Mouse (Mus musculus) embryonic facial prominence, embryonic 13.5 days (tissue): Measurements from ENCODE around the gene Zbtb42. TPM values are rescaled to one million over a fixed set of nuclear protein-coding genes. Genes with fewer than 3 reads are reported as not detected.

Experiments used
- ATAC-seq: fragments of 200-750 bp; cut with Nextera tagmentation; 2 replicates; pipeline ENCODE4 v1.8.0; 2017; ENCODE audit warnings: low read depth; ENCODE audit not compliant: insufficient number of reproducible peaks, insufficient read depth, low FRiP score, low TSS enrichment
- H3K27ac ChIP-seq: fragments of 300-500 bp; sonication (generic); 2 replicates; pipeline ENCODE4 v1.5.1; 2015; ENCODE audit warnings: moderate library complexity, mild to moderate bottlenecking, inconsistent platforms
- H3K27me3 ChIP-seq: fragments of 300-500 bp; sonication (generic); 2 replicates; pipeline ENCODE4 v1.6.1; 2015; ENCODE audit warnings: mild to moderate bottlenecking, inconsistent platforms
- H3K36me3 ChIP-seq: fragments of 300-500 bp; sonication (generic); 2 replicates; pipeline ENCODE4 v1.6.1; 2015; ENCODE audit warnings: mild to moderate bottlenecking, inconsistent platforms
- H3K4me1 ChIP-seq: fragments of 300-500 bp; sonication (generic); 2 replicates; pipeline ENCODE4 v1.6.1; 2015; ENCODE audit warnings: inconsistent platforms
- H3K4me2 ChIP-seq: fragments of 300-500 bp; sonication (generic); 2 replicates; pipeline ENCODE4 v1.6.1; 2015; ENCODE audit warnings: moderate library complexity, mild to moderate bottlenecking, inconsistent platforms
- H3K4me3 ChIP-seq: fragments of 300-500 bp; sonication (generic); 2 replicates; pipeline ENCODE4 v1.5.1; 2015; ENCODE audit warnings: mild to moderate bottlenecking, inconsistent platforms
- H3K9ac ChIP-seq: fragments of 300-500 bp; sonication (generic); 2 replicates; pipeline ENCODE4 v1.6.1; 2015; ENCODE audit warnings: mild to moderate bottlenecking, inconsistent platforms
- H3K9me3 ChIP-seq: fragments of 300-500 bp; sonication (generic); 2 replicates; pipeline ENCODE4 v1.6.1; 2016; ENCODE audit warnings: inconsistent platforms
- WGBS: fragments of 180-500 bp; shearing (Covaris S2); methylation state at CpG from one replicate; pipeline ENCODE4 v1.1.7; 2015; ENCODE audit warnings: mixed read lengths; 5-methylcytosine and 5-hydroxymethylcytosine counted together
- polyA plus RNA-seq: library from polyadenylated mRNA; unstranded; fragments of >200 nt; fragmentation: Nextera tagmentation; extraction: Ambion mirVana; gene quantifications from 2 replicates; pipeline ENCODE4 v1.2.1, GENCODE M21; 2015

Zbtb42 gene
- polyA plus RNA-seq, 1 experiment from 2014 or later = 2.3 TPM

DNA sequence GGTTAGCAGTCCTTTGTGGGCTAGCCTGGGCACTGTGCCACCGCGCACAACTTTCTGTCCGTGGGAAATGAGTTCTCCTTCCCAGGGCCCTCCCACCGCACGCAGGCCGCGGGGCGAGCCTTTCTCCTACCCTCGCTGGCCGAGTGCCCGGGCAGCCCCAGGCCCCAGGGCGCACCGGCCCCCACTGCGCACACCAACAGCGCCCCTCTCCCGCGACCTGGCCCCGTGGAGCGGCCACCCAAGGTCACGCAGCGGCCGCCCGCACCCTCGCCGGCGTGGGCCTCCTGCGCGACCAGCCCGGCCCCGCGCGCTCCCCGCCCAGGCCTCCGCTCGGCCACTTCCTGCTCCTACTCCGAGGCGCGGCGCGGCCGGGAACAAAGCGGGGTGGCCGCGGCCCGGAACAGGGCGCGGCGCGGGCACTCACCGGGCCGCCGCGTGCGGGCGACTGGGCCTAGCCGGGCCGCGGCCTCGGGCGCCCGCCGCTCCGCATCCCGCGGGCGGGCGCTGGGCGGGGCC lies 5.0 kb upstream of the Zbtb42 start:
- under 1% methylated on average over 67 of the region's 68 CpGs for WGBS
- H3K4me1 ChIP-seq = peaks cover 53% of the 10 kb centered on the region
- peak overlapping the region; percentile 99 for H3K9ac ChIP-seq
- peaks cover 26% of the 10 kb centered on the region for H3K36me3 ChIP-seq
- H3K4me2 ChIP-seq = peak overlapping the region; percentile 85
- peaks cover 17% of the 10 kb centered on the region for H3K27me3 ChIP-seq
- no peak for ATAC-seq
- H3K9me3 ChIP-seq = no peaks in the 10 kb centered on the region
- H3K27ac ChIP-seq = peak overlapping the region; percentile 95
- H3K4me3 ChIP-seq = peak overlapping the region; percentile 100

DNA sequence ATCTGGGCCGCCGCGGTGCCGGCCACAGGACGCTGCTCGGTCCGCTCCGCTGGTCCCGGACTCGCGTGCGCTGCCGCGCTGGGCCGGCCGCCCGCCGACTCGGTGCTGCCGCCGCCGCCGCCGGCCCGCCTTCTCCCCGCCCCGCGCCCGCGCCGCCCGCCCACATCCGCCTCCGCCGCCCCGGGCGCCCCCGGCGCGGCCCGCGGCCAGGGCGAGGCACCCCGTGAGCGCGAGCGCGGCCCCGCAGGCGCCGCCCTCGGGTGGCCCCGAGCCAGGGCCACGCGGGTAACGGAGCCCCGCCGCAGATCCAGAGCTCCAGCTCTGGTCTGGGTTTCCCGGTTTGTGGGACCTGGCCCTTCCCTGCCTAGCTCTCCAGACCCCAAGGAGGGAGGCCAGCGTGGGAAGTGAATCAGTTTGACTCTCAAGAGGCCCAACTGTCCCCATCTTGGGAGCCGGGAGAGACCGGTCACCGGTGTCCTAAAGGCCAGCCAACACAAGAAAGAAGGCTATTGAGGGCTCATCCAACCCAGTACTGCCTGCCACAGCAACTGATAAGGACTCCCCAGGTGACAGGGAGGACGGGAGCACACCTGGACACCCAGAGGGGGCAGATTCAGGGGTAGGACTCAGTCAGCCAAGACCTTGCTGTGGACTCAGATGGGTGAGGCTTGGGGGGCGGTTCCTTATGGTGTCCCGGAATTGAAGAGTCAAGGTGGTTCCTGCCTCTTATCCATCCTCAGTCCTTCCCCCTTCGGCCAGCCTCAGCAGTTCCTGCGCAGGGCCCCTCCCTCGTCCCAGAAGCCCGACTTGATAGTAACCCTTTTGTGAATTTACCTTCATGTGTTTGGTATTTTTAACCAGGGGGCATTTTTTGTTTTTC lies 4.3 kb upstream of the Zbtb42 start, which contains the start of gene Akt1:
Gene Akt1 (minus strand): TSS at position 753 of the 880 bp plus-strand sequence.
- no peaks in the 10 kb centered on the region for H3K9me3 ChIP-seq
- peaks cover 19% of the 10 kb centered on the region for H3K36me3 ChIP-seq
- under 1% methylated on average over 40 of the region's 70 CpGs for WGBS
- peak within 1 kb of the TSS; percentile 100 for H3K4me3 ChIP-seq
- peak within 1 kb of the TSS; percentile 95 for H3K27ac ChIP-seq
- H3K27me3 ChIP-seq = peaks cover 24% of the 10 kb centered on the region
- H3K4me1 ChIP-seq = peaks cover 53% of the 10 kb centered on the region
- peak; percentile 32; the same call in 1 of the 2 replicates for ATAC-seq
- H3K9ac ChIP-seq = peak within 1 kb of the TSS; percentile 99
- peak within 1 kb of the TSS; percentile 85 for H3K4me2 ChIP-seq

DNA sequence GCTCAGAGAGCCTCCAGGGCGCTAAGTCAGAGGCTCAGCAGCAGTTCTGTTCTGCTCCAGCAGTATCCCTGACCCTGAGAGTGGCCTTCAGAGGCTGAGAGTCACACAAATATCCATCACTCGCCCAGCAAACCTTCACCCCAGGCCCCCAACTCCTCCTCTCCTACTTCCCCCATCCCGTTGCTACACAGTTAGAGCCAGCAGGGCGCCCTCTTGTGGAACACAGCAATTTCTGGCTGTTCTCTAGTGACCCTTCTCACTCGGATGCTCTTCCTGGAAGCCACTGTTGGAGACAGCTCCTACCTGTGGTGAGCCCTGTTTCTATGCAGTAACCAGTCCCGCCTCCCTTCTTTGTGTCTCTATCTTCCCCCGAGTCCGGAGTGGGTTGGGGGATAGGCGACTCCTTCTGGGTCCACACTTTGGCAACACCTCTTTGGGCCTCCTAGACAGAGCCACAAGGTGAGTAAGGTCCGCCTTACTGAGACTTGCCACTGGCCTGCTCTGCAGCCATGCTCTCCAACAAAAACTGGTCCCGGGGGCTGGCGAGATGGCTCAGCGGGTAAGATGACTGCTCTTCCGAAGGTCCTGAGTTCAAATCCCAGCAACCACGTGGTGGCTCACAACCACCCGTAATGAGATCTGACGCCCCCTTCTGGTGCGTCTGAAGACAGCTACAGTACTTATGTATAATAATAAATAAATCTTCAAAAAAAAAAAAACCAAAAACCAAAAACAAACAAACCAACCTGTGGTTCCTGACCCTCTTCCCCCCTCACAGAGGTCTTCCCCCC lies 3.2 kb upstream of the Zbtb42 start:
- Histone ChIP-seq H3K27ac (peak overlapping the region; percentile 95), H3K4me1 (peaks cover 60% of the 10 kb centered on the region), H3K9me3 (no peaks in the 10 kb centered on the region), H3K36me3 (peaks cover 8% of the 10 kb centered on the region), H3K9ac (peak overlapping the region; percentile 99), H3K27me3 (peaks cover 35% of the 10 kb centered on the region), H3K4me3 (peak overlapping the region; percentile 100), H3K4me2 (peak overlapping the region; percentile 85)
- WGBS = 17% methylated on average over 18 of the region's 18 CpGs
- peak; percentile 58 for ATAC-seq

DNA sequence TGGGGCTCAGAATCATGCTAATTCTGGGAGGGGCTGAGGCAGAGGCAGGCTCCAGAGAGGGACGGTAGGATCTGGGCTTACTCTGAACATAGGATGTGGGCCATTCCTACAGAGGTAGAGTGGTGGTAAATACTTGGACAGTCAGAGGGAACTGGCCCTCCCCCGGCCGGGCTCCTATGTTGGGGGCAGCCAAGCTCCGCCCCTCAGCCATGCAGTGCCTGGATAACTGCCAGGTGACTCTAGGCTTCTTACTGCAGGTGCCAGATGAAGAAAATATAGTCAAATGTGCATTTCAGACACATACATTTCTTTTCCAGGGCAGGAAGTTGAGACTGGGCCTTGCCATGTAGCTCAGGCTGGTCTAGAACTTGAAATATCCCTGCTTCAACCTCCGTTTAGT lies 1.6 kb upstream of the Zbtb42 start:
- no peaks in the 10 kb centered on the region for H3K9me3 ChIP-seq
- no peak overlapping the region for H3K27ac ChIP-seq
- no peak overlapping the region for H3K4me3 ChIP-seq
- no peak overlapping the region for H3K9ac ChIP-seq
- no peak overlapping the region for H3K4me2 ChIP-seq
- no peak for ATAC-seq
- H3K36me3 ChIP-seq = no peaks in the 10 kb centered on the region
- 62% methylated on average over 5 of the region's 5 CpGs for WGBS
- H3K4me1 ChIP-seq = peaks cover 44% of the 10 kb centered on the region
- H3K27me3 ChIP-seq = peaks cover 51% of the 10 kb centered on the region

DNA sequence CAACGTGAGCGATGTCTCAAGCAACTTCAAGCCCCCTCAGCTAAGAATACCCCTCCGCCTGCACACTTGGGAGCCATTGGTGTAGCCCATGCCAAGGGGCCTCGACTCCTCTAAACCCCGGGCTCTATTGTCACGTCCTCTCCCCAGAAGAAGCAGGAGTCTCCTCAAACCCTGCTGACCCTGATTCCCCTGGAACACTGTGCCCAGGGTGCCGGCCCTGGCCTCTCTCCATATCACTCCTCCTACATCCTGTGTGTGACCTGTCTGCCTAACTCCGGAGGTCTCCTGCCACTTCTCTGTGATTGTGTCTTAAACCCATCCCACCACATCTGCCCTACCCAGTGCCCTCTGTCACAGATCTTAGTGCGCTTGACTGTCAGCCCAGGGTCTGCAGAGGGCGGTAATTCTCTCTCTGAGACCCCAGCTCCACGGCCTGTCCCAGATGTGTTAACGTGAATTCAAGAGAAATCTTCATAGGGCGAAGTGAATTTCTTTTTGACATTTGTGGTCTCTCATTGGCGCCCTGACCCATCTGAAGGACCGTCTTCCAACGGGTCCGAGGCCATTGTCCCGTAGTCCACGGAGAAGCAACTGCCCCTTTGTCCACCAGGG lies 579 bp upstream of the Zbtb42 start:
- Histone ChIP-seq H3K27ac (no peak overlapping the region), H3K9me3 (no peaks in the 10 kb centered on the region), H3K4me3 (peak overlapping the region; percentile 62), H3K4me1 (peaks cover 34% of the 10 kb centered on the region), H3K36me3 (no peaks in the 10 kb centered on the region), H3K27me3 (peaks cover 61% of the 10 kb centered on the region), H3K9ac (peak overlapping the region; percentile 73), H3K4me2 (peak overlapping the region; percentile 94)
- WGBS = 22% methylated on average over 19 of the region's 19 CpGs
- no peak for ATAC-seq

DNA sequence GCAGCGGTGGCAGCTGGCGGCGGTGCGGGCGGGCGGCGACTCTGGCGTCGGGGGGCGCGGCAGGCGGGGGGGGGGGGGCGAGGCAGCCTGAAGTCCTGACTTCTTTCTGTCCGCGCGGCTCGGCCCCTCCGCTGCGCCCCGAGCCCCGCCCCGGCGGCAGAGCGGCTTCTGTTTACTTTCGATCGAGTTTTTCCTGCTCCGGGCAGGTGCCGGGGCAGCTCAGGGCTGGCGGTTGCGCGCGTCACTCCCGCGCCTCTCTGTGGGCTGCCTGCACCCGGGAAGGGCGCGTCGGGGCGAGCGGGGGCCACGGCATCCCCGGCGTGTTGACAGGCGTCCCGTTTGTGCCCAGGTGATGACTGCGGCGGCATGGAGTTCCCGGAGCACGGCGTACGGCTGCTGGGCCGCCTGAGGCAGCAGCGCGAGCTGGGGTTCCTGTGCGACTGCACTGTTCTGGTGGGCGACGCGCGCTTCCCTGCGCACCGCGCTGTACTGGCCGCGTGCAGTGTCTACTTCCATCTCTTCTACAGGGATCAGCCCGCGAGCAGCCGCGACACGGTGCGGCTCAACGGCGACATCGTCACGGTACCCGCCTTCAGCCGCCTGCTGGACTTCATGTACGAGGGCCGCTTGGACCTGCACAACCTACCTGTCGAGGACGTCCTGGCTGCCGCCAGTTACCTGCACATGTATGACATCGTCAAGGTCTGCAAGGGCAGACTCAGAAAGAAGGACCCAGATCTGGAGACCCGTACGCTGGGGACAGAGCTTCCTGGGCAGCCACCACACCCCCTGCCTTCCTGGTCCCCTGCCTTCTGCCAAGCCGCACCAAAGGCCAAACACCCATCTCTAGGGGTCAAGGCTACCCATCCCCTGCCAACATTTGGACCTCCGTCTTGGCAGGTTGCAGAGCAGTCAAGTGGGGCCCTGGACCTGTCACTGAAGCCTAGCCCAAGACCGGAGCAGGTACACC lies 684 bp downstream of the Zbtb42 start:
- ATAC-seq = 0 out of 2 replicates have a peak, but pooled peaks have one; percentile 20
- H3K4me1 ChIP-seq = peaks cover 33% of the 10 kb centered on the region
- no peaks in the 10 kb centered on the region for H3K36me3 ChIP-seq
- peaks cover 71% of the 10 kb centered on the region for H3K27me3 ChIP-seq
- no peaks in the 10 kb centered on the region for H3K9me3 ChIP-seq
- H3K27ac ChIP-seq = no peak overlapping the region
- peak overlapping the region; percentile 62 for H3K4me3 ChIP-seq
- peak overlapping the region; percentile 73 for H3K9ac ChIP-seq
- H3K4me2 ChIP-seq = peak overlapping the region; percentile 94
- 4% methylated on average over 67 of the region's 87 CpGs for WGBS

DNA sequence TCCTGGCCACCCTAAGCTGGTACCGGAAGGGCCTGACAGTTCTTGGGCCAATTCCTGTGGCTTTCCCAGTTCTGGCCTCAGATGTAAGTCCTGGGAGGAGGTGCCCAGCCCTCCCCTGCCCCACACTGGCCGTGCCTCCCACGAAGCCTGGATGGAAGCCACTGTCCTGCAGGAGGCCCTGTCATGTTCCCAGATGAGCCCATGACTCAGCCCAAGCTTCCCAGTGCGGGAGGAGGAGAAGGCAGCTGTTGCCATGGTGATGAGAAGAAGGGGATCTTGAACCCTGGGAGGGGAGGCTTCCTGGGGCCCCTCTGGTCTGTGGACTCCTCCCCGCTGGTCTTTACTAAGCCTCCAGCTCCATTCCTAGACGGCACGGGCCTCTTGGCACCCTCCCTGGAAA lies 4.7 kb downstream of the Zbtb42 start:
- Histone ChIP-seq H3K27ac (no peak overlapping the region), H3K4me1 (peaks cover 14% of the 10 kb centered on the region), H3K4me3 (no peak overlapping the region), H3K9me3 (no peaks in the 10 kb centered on the region), H3K4me2 (no peak overlapping the region), H3K27me3 (peaks cover 57% of the 10 kb centered on the region), H3K9ac (0 out of 2 replicates have a peak overlapping the region, but pooled peaks have one; percentile 32), H3K36me3 (no peaks in the 10 kb centered on the region)
- 56% methylated on average over 7 of the region's 7 CpGs for WGBS
- ATAC-seq = no peak

DNA sequence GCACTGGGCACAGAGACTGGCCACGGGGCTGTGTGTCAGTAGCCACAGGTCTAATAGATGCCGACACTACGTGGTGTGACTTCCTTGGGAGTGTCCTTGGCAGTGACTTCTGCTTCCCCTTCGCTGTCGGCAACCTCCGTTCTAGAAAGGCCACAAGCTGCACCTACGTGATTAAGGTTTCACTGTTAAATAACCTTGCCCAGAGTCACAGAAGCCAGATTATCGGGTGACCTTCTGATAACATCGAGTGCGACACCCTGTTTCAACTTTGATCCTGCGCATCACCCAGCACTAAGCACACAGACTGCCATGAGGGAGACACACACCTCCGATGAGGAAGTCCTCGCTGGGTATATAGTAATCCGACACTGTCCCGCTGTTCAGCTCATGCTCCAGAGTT lies 9.8 kb downstream of the Zbtb42 start:
- WGBS = 77% methylated on average over 15 of the region's 15 CpGs

DNA sequence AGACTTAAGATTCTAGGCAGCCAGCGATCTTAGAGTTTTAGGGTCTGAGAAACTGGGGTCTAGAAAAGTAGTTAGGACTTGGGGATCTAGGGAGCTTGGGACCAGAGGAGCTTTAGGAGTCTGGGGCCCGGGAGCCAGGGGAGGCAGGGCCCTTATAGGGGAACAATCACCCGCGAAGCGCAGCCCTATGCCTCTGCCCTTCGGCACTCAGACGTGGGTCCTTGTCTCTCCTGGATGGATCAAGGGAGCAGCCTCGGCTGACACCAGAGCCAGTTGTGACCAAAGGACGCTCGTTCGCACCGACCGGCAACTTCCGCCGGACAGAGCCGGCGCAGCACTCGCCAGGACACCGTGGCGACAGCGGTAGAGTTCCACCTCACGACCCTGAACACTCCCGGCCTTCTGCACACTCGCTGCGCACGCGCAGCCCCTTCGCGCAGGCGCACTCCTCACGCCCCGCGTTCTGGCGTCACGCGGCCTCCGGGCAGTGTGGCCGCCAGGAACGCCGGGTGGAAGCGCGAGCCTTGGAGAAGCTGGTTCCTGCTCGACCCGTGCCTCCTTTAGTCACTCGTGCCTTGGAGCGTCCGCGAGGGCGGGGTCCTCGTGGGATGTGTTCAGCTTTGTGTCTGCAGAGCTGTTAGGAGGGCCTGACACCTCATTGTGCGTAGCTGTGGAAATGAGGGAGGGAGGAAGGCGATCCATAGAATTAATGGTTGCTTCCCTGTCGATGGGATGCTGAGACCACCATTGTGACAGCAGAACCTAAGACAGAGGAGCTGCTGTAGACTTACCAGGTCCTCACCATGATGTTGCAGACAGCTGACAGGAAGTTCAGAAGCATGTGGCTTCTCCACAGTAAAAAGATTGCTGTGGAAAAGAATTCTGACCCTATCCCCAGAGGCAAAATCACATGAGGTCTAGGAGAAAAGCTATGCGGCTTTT lies 14.8 kb downstream of the Zbtb42 start:
- H3K36me3 ChIP-seq = no peaks in the 10 kb centered on the region
- peaks cover 14% of the 10 kb centered on the region for H3K4me1 ChIP-seq
- peak overlapping the region; percentile 64 for H3K4me3 ChIP-seq
- H3K9me3 ChIP-seq = no peaks in the 10 kb centered on the region
- H3K27me3 ChIP-seq = peaks cover under 1% of the 10 kb centered on the region
- ATAC-seq = peak; percentile 90
- H3K4me2 ChIP-seq = peak overlapping the region; percentile 91
- WGBS = 2% methylated on average over 54 of the region's 54 CpGs
- H3K9ac ChIP-seq = peak overlapping the region; percentile 92
- H3K27ac ChIP-seq = peak overlapping the region; percentile 82

More for the DNA sequence above, 9.8 kb downstream of the Zbtb42 start:
- Histone ChIP-seq H3K9me3 (no peaks in the 10 kb centered on the region), H3K4me3 (no peak overlapping the region), H3K27me3 (0 out of 2 replicates have a peak, but pooled peaks cover 6% of the 10 kb centered on the region), H3K27ac (no peak overlapping the region), H3K4me1 (peaks cover 8% of the 10 kb centered on the region), H3K9ac (no peak overlapping the region), H3K4me2 (no peak overlapping the region), H3K36me3 (no peaks in the 10 kb centered on the region)
- no peak for ATAC-seq
